Mouse (Mus musculus) urinary bladder, postnatal 10 days (tissue): ENCODE measurements around the gene Sis.

Experiments used
- DNase-seq: peaks from one replicate; pipeline ENCODE4 v3.0.0; 2022; ENCODE audit warnings: low spot score

The Sis gene

GRCm38 (mm10) chr3:72967675-72968074, at the start of gene Sis:
Gene Sis, minus strand, starts transcription at chr3:72967863.
- no peak for DNase-seq

GRCm38 (mm10) chr3:73006045-73006444, 38.4 kb upstream of the Sis start:
- DNase-seq = no peak

GRCm38 (mm10) chr3:73002933-73003696, 35.5 kb upstream of the Sis start:
- no peak for DNase-seq

- DNase-seq = no peak
These were observed 29.9 kb upstream of the Sis start for GRCm38 (mm10) chr3:72997517-72997916.

GRCm38 (mm10) chr3:72990992-72991391, 23.3 kb upstream of the Sis start:
- DNase-seq = no peak

- no peak for DNase-seq
These were observed 8.9 kb upstream of the Sis start for GRCm38 (mm10) chr3:72976602-72977001.

GRCm38 (mm10) chr3:72918919-72919526, 48.6 kb downstream of the Sis start:
- no peak for DNase-seq

GRCm38 (mm10) chr3:72882501-72882900, 85.2 kb downstream of the Sis start:
- DNase-seq = no peak

- no peak for DNase-seq
These were observed 99.5 kb downstream of the Sis start for GRCm38 (mm10) chr3:72868141-72868540.

- DNase-seq = no peak
These were observed 108.9 kb downstream of the Sis start for GRCm38 (mm10) chr3:72858738-72859137.

GRCm38 (mm10) chr3:72855405-72855804, 112.3 kb downstream of the Sis start:
- DNase-seq = no peak

- DNase-seq = no peak
These were observed 127.0 kb downstream of the Sis start for GRCm38 (mm10) chr3:72840641-72841040.
